Mouse (Mus musculus): ENCODE measurements around the gene Gstm2. TPM values are rescaled to one million over a fixed set of nuclear protein-coding genes. Genes with fewer than 3 reads are reported as not detected.
"Not testable (repeated sequence)": the region's sequence is repeated elsewhere in the genome, so short reads cannot be mapped to it uniquely, and the experiment has no call there.

The Gstm2 gene
- total RNA-seq (2022), result 100 to 1,000 TPM in 2 of 4 experiments, 10 to 100 TPM in 2; 78.6 to 144 (median 111) TPM

GRCm38 (mm10) chr3:107986041-107986562 lies at the start of gene Gstm2:
Gstm2 (minus strand) TSS chr3:107986453.
- peak; percentile 48 for DNase-seq (ENCODE audit: low spot score in 2 of 2)

GRCm38 (mm10) chr3:108033156-108033555 lies 46.9 kb upstream of the Gstm2 start:
- no peak for DNase-seq (ENCODE audit: low spot score in 2 of 2)

- DNase-seq (ENCODE audit: low spot score in 2 of 2), result no peak
These were observed 45.9 kb upstream of the Gstm2 start for GRCm38 (mm10) chr3:108032113-108032512.

DNA sequence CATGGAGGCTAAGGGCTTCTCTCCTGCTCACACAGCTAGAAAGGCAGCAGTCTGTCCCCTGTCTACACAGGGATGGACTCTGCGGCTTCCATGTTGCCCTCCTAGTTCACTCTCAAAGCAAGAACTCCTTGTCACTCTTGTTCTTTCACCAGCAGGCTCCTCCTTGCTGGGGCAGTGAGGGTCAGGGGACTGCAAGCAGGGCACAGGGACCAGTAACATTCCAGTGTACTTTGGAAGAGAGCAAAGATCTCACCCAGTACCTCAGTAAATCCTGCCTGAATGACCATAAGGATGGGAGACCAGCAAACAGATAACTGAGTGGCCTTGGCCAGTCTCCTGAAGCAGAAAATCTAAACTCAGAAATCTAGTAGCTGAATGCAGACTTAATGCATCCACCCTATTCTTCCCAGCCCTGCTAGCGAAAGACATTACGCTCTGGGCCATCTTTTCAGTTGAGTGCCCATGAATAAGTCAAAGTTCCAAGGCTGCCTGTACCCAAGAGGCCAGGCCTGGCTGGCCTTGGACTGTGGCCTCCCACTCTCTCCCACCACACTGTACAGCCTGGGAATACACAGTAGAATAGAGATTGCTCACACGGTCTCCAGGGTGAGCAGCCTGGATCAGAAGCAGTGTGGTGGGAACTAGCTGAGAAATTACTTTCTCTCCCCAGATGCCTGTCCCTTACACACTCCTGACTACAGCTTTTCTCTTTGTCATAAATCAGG lies 42.5 kb upstream of the Gstm2 start:
- no peak for DNase-seq (ENCODE audit: low spot score in 2 of 2)

- DNase-seq (ENCODE audit: low spot score in 2 of 2), result no peak
These were observed 40.3 kb upstream of the Gstm2 start for GRCm38 (mm10) chr3:108026597-108026996.

DNA sequence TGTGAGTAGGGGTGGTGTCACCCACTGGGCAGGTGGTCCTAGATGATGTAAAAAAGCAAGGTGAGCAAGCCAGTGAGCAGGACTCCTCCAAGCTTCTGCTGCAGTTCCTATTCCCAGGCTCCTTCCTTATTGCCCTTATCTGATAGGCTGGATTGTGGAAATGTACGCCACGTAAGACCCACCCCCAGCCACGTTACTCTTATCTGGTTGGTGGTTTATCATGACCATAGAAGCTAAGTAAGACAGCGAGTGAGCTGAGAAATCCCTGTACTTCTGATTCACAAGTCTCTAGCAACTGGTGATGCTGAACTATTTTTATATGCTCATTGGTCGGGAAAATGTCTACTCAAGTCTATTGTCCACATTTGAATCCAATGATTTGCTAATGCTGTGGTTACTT lies 39.8 kb upstream of the Gstm2 start:
- no peak for DNase-seq (ENCODE audit: low spot score in 2 of 2)

DNA sequence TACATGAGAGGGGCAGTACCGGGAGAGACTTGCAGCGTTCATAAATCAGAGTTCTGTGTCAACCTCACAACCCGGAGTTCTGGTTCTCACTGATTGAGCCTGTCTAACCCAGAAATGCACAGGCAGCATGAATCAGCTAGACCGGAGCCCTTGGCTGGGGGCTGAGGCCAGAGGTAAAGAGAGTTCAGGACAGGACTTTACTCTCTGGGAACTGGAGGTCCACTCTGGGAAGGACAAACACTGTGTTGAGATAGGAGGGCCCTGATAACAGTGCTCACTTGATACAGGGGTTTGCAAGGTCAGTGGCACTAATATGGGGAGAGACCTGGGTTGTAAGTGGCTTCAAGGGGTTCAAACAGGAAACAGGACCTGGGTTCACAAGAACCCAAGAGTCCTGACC lies 39.1 kb upstream of the Gstm2 start:
- DNase-seq (ENCODE audit: low spot score in 2 of 2), result no peak

- DNase-seq (ENCODE audit: low spot score in 2 of 2), result peak; percentile 31 to 48
These were observed 36.4 kb upstream of the Gstm2 start for GRCm38 (mm10) chr3:108022650-108023049.

DNA sequence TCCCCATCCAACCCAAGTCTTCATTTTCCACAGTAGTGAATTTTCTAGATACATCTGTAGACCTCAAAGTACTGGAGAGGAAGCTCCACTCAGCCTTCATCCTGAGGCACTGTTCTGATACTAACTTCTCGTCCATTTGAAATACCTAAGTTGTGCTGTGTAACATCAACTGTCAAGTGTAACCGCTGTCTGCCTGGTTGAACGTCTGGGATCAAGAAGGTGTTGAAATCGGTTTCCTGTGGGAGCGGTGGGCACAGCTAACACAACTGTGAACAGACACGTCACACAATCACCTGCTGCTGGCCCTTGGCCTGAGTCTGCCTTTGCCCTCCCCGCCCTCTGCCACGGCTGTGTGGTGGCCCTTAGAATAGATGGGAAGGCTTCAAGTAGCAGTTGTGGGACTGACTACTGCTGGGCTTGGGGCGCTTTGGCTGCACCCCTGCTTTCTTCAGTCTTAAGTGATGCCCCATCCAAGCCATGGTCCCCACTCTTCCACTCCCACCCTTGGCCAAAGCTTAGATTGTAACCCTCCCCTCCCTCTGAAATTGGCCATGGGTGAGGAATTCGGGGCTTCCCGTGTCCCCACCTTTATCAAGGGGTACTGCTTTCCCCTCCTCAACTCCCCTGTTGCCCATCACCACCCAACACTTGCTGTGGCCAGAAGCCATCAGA lies 34.2 kb upstream of the Gstm2 start:
- not testable (repeated sequence) for DNase-seq (ENCODE audit: low spot score in 2 of 2)

- not testable (repeated sequence) for DNase-seq (ENCODE audit: low spot score in 2 of 2)
These were observed 33.0 kb upstream of the Gstm2 start for GRCm38 (mm10) chr3:108019226-108019625.

DNA sequence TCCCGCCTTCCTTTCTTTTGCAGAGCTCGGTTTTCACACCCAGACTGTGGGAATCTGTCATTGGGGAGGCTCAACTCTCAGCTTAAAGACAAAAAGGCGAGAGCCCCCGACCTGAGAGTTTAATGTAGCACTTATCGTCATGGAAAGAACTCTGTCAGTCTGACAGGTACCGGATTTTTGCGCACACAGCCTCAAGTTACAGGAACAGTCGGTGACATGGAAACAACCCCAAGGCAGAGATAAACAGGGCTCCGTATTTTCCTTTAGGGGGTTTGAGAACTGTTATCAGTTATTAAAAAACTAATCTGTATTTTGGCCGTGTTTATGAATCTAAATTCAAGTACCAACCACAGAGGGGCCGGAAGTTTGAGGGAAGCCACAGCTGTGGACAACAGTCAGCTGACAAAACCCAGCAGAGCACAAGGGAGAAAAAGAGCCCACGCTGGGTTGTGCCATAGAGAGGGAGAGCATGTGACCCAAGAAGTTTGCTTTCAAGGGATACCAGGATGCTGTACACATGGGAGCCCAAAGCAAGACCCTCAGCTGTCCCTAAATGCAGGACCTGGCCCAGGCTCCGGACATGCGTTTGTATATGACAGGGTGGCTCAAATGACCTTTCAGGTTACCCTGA lies 32.1 kb upstream of the Gstm2 start:
- no peak for DNase-seq (ENCODE audit: low spot score in 2 of 2)

DNA sequence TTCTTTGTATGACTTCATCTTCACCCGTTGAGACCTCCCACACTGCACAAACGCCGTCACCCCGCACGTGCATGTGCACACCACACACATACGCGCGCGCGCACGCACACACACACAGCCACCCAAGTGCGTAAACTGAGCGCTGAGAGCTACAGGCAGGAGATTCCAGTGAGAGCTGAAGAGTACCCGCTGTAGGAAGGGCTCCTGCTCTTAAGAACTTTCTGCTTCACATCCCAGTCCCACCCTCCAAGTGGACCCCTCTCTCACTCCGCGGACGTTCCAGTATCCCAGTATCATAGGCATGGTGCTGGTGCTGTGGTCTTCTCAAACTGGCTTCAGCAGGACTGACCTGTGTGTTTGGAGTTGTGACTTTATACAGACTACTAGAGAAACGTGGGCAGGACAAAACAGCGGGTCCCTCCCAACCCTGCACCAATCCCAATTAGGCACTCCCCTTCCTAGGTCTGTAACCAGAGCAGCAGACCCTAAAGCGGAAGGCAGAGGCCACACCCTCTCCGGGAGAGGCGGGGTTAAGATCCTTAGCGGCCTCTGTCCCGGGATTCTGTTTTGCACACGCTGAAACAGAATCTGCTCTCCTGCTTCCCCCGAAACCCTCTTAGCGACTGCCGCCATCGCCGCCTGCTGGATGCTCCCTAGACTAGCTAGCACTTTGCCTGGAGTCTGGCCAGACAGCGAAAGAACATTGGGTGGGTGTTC lies 31.4 kb upstream of the Gstm2 start, which contains the start of gene Gstm1:
Gstm1 (minus strand) TSS at position 501 of the 717 bp plus-strand sequence.
- peak; percentile 95 to 97 for DNase-seq (ENCODE audit: low spot score in 2 of 2)

DNA sequence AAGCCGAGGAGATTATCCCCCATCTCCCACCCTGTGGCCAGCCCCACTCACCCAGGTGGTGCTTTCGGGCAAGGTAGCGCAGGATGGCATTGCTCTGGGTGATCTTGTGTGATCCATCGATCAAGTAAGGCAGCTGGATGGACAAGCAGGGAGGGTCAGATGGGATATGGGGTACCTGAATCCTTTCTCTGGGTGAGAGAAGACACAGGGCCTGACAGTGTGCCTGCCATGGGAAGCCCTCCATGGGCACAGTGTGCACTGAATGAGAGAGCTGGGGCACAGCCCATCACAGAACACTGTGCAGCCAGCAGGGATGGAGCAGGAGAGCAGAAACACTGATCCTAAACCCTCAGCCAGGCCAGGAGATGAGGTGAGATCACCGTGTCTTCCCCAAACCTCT lies 30.2 kb upstream of the Gstm2 start:
- DNase-seq (ENCODE audit: low spot score in 2 of 2), result not testable (repeated sequence)

- no peak for DNase-seq (ENCODE audit: low spot score in 2 of 2)
These were observed 28.7 kb upstream of the Gstm2 start for GRCm38 (mm10) chr3:108014974-108015346.

GRCm38 (mm10) chr3:108014098-108014973 lies 28.1 kb upstream of the Gstm2 start:
- DNase-seq (ENCODE audit: low spot score in 2 of 2), result no peak

DNA sequence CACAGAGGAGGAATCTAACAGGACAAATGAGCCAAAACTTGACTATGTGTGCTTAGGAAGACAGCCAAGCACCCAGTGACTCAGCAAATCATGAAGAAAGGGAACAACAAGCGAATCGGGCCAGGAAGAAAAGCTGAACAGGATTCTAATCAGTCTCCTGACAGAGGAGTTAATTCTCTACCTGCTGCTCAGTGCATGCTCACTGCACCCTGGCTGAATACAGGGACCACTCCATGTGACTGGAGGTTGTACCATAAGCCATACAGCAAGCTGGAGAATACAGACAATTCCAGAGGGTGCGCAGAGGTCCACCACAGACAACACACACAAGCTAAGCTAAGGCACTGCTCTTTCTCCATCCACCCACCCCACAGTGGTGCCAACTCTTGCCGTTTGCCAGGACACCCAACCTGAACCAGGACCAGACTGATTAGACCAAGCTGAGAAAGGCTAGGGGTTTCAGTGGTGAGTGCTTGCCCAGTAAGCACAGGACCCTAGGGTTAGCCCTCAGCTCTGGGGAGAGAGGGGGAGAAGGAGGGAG lies 27.1 kb upstream of the Gstm2 start:
- peak; percentile 46 to 48 for DNase-seq (ENCODE audit: low spot score in 2 of 2)

- DNase-seq (ENCODE audit: low spot score in 2 of 2), result no peak
These were observed 25.3 kb upstream of the Gstm2 start for GRCm38 (mm10) chr3:108011558-108011957.

DNA sequence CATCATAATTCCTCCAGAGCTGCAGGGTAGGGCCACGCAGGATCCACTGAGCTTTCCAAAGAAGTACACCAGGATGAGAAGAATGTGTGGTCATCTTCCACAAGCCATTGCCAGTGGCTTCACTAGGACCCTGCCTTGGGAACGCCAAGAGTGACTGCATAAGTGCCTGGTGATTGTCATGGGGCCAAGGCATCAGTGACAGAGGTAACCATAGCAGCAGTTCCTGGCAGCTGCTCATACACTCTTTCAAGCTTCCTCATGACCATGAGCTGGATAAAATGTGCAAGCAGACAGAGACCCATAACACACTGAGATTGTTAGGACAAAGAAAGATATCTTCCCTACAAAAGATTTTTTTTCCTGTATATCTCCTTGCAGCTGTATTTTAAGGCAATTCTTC lies 24.0 kb upstream of the Gstm2 start:
- no peak for DNase-seq (ENCODE audit: low spot score in 2 of 2)

DNA sequence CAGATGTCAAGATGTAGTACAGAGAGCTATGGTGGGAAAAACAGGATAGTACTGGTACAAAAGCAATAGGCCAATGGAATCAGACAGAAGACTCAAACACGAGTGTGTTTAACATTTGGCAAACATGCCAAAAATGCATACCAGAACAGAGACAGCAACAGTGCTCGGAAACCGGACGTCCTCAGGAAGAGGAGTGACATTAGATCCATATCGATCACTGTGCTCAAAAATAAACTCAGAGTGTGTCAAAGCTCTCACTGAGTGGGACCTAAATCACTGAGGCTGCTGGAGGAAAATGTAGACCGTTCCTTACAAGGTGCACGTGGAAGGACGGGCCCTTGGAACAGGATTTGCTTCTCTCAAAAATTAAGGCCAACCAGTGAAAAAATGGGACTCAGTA lies 15.8 kb upstream of the Gstm2 start:
- DNase-seq (ENCODE audit: low spot score in 2 of 2), result no peak

- DNase-seq (ENCODE audit: low spot score in 2 of 2), result no peak
These were observed 13.2 kb upstream of the Gstm2 start for GRCm38 (mm10) chr3:107999491-107999890.

Data from gastrocnemius, adult 8-10 months (tissue).